Mouse (Mus musculus) T-helper 17 cell (primary cell): ENCODE measurements at regions not wholly inside any gene's neighbourhood (a gene's known extent, or its start where the extent isn't known, plus 50 kb on each side); places are given as distances from the start of the nearest gene placed in this dataset.

ENCODE experiments used
- in situ Hi-C, 2 experiments: fragments of 300-600 bp; cut with MboI, MseI; formaldehyde crosslinking; loops; 1 replicate in 1 of 2; 2 replicates in 1 of 2; pipeline ENCODE4 v1.15.1; 2025; ENCODE audit warnings: high pct_unique_total_duplicates in 2 of 2

- in situ Hi-C loops = no loop called here
Measured at GRCm38 (mm10) chr17:27364899-27365298, 156.3 kb downstream of the Grm4 start.

GRCm38 (mm10) chr17:27364338-27364737, 156.9 kb downstream of the Grm4 start:
- in situ Hi-C loops = no loop called here

GRCm38 (mm10) chr17:27363911-27364310, 157.3 kb downstream of the Grm4 start:
- in situ Hi-C loops = no loop called here

- in situ Hi-C loops = no loop called here
Measured at GRCm38 (mm10) chr17:27362221-27362620, 158.0 kb upstream of the Lemd2 start.

- in situ Hi-C loops = no loop called here
Measured at GRCm38 (mm10) chr17:27361362-27361761, 157.1 kb upstream of the Lemd2 start.

GRCm38 (mm10) chr17:27356862-27357261, 152.6 kb upstream of the Lemd2 start:
- in situ Hi-C loops = no loop called here

GRCm38 (mm10) chr17:27355717-27356116, 151.4 kb upstream of the Lemd2 start:
- in situ Hi-C loops = no loop called here

GRCm38 (mm10) chr17:27355056-27355455, 150.8 kb upstream of the Lemd2 start:
- in situ Hi-C loops = no loop called here

GRCm38 (mm10) chr17:27349911-27350310, 145.6 kb upstream of the Lemd2 start:
- in situ Hi-C loops = loop anchor here in 1 of 2 experiments (5.0 kb wide), 1 partner anchor 47 kb away; no protein-coding TSS in a partner anchor

GRCm38 (mm10) chr17:27349432-27349831, 145.2 kb upstream of the Lemd2 start:
- in situ Hi-C loops = loop anchor here in 1 of 2 experiments (5.0 kb wide), 1 partner anchor 48 kb away; no protein-coding TSS in a partner anchor

GRCm38 (mm10) chr17:27341952-27342890, 138.0 kb upstream of the Lemd2 start:
- in situ Hi-C loops = no loop called here

GRCm38 (mm10) chr17:27339823-27340222, 135.6 kb upstream of the Lemd2 start:
- in situ Hi-C loops = no loop called here

- in situ Hi-C loops = no loop called here
Measured at GRCm38 (mm10) chr17:27339261-27339660, 135.0 kb upstream of the Lemd2 start.

GRCm38 (mm10) chr17:27335621-27336020, 131.4 kb upstream of the Lemd2 start:
- in situ Hi-C loops = no loop called here

GRCm38 (mm10) chr17:27333593-27333992, 129.3 kb upstream of the Lemd2 start:
- in situ Hi-C loops = no loop called here

- in situ Hi-C loops = no loop called here
Measured at GRCm38 (mm10) chr17:27333141-27333540, 128.9 kb upstream of the Lemd2 start.

- in situ Hi-C loops = no loop called here
Measured at GRCm38 (mm10) chr17:27332076-27332475, 127.8 kb upstream of the Lemd2 start.

- in situ Hi-C loops = no loop called here
Measured at GRCm38 (mm10) chr17:27331630-27332029, 127.4 kb upstream of the Lemd2 start.

GRCm38 (mm10) chr17:27329791-27330190, 125.5 kb upstream of the Lemd2 start:
- in situ Hi-C loops = no loop called here

GRCm38 (mm10) chr17:27329183-27329582, 124.9 kb upstream of the Lemd2 start:
- in situ Hi-C loops = no loop called here

- in situ Hi-C loops = no loop called here
Measured at GRCm38 (mm10) chr17:27325002-27325460, 120.8 kb upstream of the Lemd2 start.

GRCm38 (mm10) chr17:27323513-27323912, 119.2 kb upstream of the Lemd2 start:
- in situ Hi-C loops = no loop called here
